Mouse (Mus musculus) lung, embryonic 15.5 days (tissue): ENCODE data around the gene Armh2. TPM values are rescaled to one million over a fixed set of nuclear protein-coding genes. Genes with fewer than 3 reads are reported as not detected.

Source experiments
- ATAC-seq: fragments of 200-750 bp; cut with Nextera tagmentation; 2 replicates; pipeline ENCODE4 v1.8.0; 2017; ENCODE audit warnings: moderate number of reproducible peaks, borderline replicate concordance; ENCODE audit not compliant: low FRiP score, low TSS enrichment; ENCODE audit errors: extremely low read depth
- H3K27ac ChIP-seq: fragments of 300-500 bp; sonication (generic); 2 replicates; pipeline ENCODE4 v1.5.1; 2015; ENCODE audit warnings: moderate library complexity, mild to moderate bottlenecking, inconsistent platforms
- H3K27me3 ChIP-seq: fragments of 300-500 bp; sonication (generic); 2 replicates; pipeline ENCODE4 v1.6.1; 2015; ENCODE audit warnings: inconsistent platforms
- H3K36me3 ChIP-seq: fragments of 300-500 bp; sonication (generic); 2 replicates; pipeline ENCODE4 v1.6.1; 2015; ENCODE audit warnings: inconsistent platforms
- H3K4me1 ChIP-seq: fragments of 300-500 bp; sonication (generic); 2 replicates; pipeline ENCODE4 v1.6.1; 2015; ENCODE audit warnings: inconsistent platforms
- H3K4me2 ChIP-seq: fragments of 300-500 bp; sonication (generic); 2 replicates; pipeline ENCODE4 v1.6.1; 2015; ENCODE audit warnings: inconsistent platforms, mild to moderate bottlenecking, moderate library complexity
- H3K4me3 ChIP-seq: fragments of 300-500 bp; sonication (generic); 2 replicates; pipeline ENCODE4 v1.5.1; 2015; ENCODE audit warnings: mild to moderate bottlenecking, inconsistent platforms
- H3K9ac ChIP-seq: fragments of 300-500 bp; sonication (generic); 2 replicates; pipeline ENCODE4 v1.6.1; 2015; ENCODE audit warnings: inconsistent platforms
- H3K9me3 ChIP-seq: fragments of 300-500 bp; sonication (generic); 2 replicates; pipeline ENCODE4 v1.6.1; 2016; ENCODE audit warnings: inconsistent platforms
- WGBS: fragments of 180-500 bp; shearing (Covaris S2); methylation state at CpG from one replicate; pipeline ENCODE4 v1.1.7; 2015; 5-methylcytosine and 5-hydroxymethylcytosine counted together
- polyA plus RNA-seq: library from polyadenylated mRNA; unstranded; fragments of >200 nt; fragmentation: Nextera tagmentation; extraction: Ambion mirVana; gene quantifications from 2 replicates; pipeline ENCODE4 v1.2.1, GENCODE M21; 2015

Gene Armh2
- polyA plus RNA-seq: not detected in 2 replicates

GRCm38 (mm10) chr13:24741028-24741427 lies at the start of gene Armh2:
Gene Armh2 (plus strand): TSS chr13:24741232.
- Histone ChIP-seq H3K27me3 (no peaks in the 10 kb centered on the region), H3K4me2 (no peak within 1 kb of the TSS), H3K4me1 (no peaks in the 10 kb centered on the region), H3K4me3 (no peak within 1 kb of the TSS), H3K36me3 (no peaks in the 10 kb centered on the region), H3K27ac (no peak within 1 kb of the TSS), H3K9me3 (no peaks in the 10 kb centered on the region), H3K9ac (no peak within 1 kb of the TSS)
- WGBS: 88% methylated on average over 10 of the region's 10 CpGs
- no peak for ATAC-seq

DNA sequence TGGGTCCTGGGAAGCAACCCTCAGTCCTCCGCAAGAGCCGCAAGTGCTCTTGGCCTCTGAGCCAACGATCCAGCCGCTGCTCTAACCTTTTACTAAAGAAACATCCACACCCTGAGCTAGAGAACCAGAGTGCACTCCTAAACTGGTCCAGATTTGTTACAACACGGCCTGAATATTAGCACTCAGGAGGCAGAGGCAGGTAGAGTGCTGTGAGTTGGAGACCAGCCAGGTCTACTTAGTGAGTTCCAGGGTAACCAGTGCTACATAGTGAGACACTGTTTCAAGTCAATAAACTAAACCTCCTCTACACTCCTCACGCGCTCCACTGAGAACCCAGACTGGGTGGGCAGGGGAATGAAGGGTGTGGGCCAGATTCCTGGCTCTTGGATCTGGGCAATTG lies 47.7 kb upstream of the Armh2 start:
- no peak overlapping the region for H3K4me3 ChIP-seq
- H3K27ac ChIP-seq: no peak overlapping the region
- ATAC-seq: no peak
- no peaks in the 10 kb centered on the region for H3K4me1 ChIP-seq
- no peaks in the 10 kb centered on the region for H3K9me3 ChIP-seq
- no peaks in the 10 kb centered on the region for H3K36me3 ChIP-seq
- WGBS: 76% methylated on average over 7 of the region's 7 CpGs
- no peak overlapping the region for H3K4me2 ChIP-seq
- no peaks in the 10 kb centered on the region for H3K27me3 ChIP-seq
- H3K9ac ChIP-seq: no peak overlapping the region

GRCm38 (mm10) chr13:24698746-24699145 lies 42.3 kb upstream of the Armh2 start:
- Histone ChIP-seq H3K4me1 (no peaks in the 10 kb centered on the region), H3K36me3 (no peaks in the 10 kb centered on the region), H3K4me2 (no peak overlapping the region), H3K27ac (no peak overlapping the region), H3K9me3 (no peaks in the 10 kb centered on the region), H3K9ac (no peak overlapping the region), H3K4me3 (no peak overlapping the region), H3K27me3 (no peaks in the 10 kb centered on the region)
- no peak for ATAC-seq
- 83% methylated on average over 4 of the region's 4 CpGs for WGBS

GRCm38 (mm10) chr13:24702128-24702527 lies 38.9 kb upstream of the Armh2 start:
- Histone ChIP-seq H3K9ac (no peak overlapping the region), H3K27me3 (no peaks in the 10 kb centered on the region), H3K9me3 (no peaks in the 10 kb centered on the region), H3K36me3 (no peaks in the 10 kb centered on the region), H3K4me1 (no peaks in the 10 kb centered on the region), H3K27ac (no peak overlapping the region), H3K4me3 (no peak overlapping the region), H3K4me2 (no peak overlapping the region)
- WGBS: 63% methylated on average over 5 of the region's 5 CpGs
- ATAC-seq: no peak

- no peaks in the 10 kb centered on the region for H3K27me3 ChIP-seq
- H3K27ac ChIP-seq: peak overlapping the region; percentile 43
- H3K4me3 ChIP-seq: no peak overlapping the region
- H3K4me1 ChIP-seq: peaks cover 11% of the 10 kb centered on the region
- no peak overlapping the region for H3K9ac ChIP-seq
- no peaks in the 10 kb centered on the region for H3K36me3 ChIP-seq
- H3K9me3 ChIP-seq: no peaks in the 10 kb centered on the region
- ATAC-seq: no peak
- WGBS: 54% methylated on average over 12 of the region's 12 CpGs
- H3K4me2 ChIP-seq: no peak overlapping the region
Measured at GRCm38 (mm10) chr13:24709656-24710396, 31.2 kb upstream of the Armh2 start.

- no peak overlapping the region for H3K9ac ChIP-seq
- WGBS: 51% methylated on average over 7 of the region's 7 CpGs
- H3K4me2 ChIP-seq: no peak overlapping the region
- H3K27me3 ChIP-seq: no peaks in the 10 kb centered on the region
- peaks cover 12% of the 10 kb centered on the region for H3K4me1 ChIP-seq
- no peak overlapping the region for H3K4me3 ChIP-seq
- H3K27ac ChIP-seq: peak overlapping the region; percentile 20
- no peaks in the 10 kb centered on the region for H3K9me3 ChIP-seq
- no peaks in the 10 kb centered on the region for H3K36me3 ChIP-seq
- 0 out of 2 replicates have a peak, but pooled peaks have one; percentile 25 for ATAC-seq
Measured at GRCm38 (mm10) chr13:24710968-24711367, 30.1 kb upstream of the Armh2 start.

DNA sequence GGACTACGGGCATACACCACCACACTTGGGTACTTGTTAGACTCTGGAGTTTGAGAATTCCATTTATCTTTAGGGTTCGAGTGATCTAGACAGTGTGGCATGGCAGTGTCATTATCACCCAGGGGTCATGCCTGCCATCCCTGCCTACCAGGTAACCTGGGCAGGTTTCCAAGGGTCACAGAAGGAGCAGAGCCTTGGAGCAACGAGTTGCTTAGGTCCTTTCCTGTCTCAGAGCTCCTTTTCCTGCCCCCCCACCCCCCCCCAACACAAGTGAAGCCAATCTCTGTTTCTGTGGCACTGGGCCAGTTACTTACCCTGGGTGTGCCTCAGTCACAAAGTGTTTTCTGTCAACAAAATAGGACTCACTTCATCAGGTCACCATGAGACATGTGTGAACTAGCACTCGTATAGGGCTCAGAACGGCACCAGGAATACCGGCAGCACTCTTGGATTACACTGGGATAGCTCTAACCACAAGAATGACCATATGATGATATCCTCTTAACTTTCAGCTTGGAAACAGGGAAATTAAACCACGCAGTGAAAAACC lies 28.4 kb upstream of the Armh2 start:
- no peaks in the 10 kb centered on the region for H3K9me3 ChIP-seq
- no peak overlapping the region for H3K4me3 ChIP-seq
- peaks cover 16% of the 10 kb centered on the region for H3K4me1 ChIP-seq
- H3K27ac ChIP-seq: no peak overlapping the region
- H3K4me2 ChIP-seq: no peak overlapping the region
- H3K27me3 ChIP-seq: no peaks in the 10 kb centered on the region
- H3K9ac ChIP-seq: no peak overlapping the region
- 52% methylated on average over 7 of the region's 7 CpGs for WGBS
- no peak for ATAC-seq
- H3K36me3 ChIP-seq: no peaks in the 10 kb centered on the region

DNA sequence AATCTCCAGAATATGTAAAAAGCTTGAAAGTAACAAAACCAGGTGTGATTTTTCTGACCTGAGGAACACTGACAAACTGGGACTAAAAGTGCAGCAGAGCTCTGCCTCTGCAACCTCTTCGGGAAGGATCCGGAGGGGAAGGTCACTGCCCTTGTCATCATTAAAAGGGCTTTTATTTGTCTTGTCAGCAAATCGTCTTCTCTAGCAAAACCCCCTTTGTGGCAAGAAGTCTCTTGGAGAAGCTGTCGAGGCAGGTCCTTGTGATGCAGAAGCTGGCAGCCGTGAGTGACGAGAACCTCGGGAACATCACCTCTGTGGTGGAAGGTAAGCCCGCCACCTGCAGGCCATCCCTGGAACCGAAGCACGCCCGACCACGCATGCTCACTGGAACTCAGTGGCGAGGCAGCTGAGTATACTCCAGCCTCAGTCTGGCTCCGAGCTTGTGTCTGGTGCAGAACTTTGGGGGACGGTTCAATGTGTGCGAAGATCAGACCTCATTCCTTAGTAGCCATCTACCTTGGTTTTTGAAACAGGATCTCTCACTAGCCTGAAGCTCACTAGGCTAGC lies 27.5 kb upstream of the Armh2 start:
- ATAC-seq: peak; percentile 51; the same call in 1 of the 2 replicates
- no peaks in the 10 kb centered on the region for H3K9me3 ChIP-seq
- no peaks in the 10 kb centered on the region for H3K36me3 ChIP-seq
- 9% methylated on average over 16 of the region's 16 CpGs for WGBS
- peak overlapping the region; percentile 44 for H3K4me2 ChIP-seq
- H3K4me3 ChIP-seq: no peak overlapping the region
- H3K27ac ChIP-seq: no peak overlapping the region
- H3K9ac ChIP-seq: no peak overlapping the region
- peaks cover 16% of the 10 kb centered on the region for H3K4me1 ChIP-seq
- H3K27me3 ChIP-seq: no peaks in the 10 kb centered on the region

- ATAC-seq: no peak
- 62% methylated on average over 9 of the region's 9 CpGs for WGBS
- H3K27me3 ChIP-seq: no peaks in the 10 kb centered on the region
- H3K36me3 ChIP-seq: no peaks in the 10 kb centered on the region
- H3K9me3 ChIP-seq: no peaks in the 10 kb centered on the region
- peaks cover 16% of the 10 kb centered on the region for H3K4me1 ChIP-seq
- H3K4me2 ChIP-seq: no peak overlapping the region
- H3K4me3 ChIP-seq: no peak overlapping the region
- H3K9ac ChIP-seq: no peak overlapping the region
- no peak overlapping the region for H3K27ac ChIP-seq
Measured at GRCm38 (mm10) chr13:24714360-24714885, 26.6 kb upstream of the Armh2 start.

DNA sequence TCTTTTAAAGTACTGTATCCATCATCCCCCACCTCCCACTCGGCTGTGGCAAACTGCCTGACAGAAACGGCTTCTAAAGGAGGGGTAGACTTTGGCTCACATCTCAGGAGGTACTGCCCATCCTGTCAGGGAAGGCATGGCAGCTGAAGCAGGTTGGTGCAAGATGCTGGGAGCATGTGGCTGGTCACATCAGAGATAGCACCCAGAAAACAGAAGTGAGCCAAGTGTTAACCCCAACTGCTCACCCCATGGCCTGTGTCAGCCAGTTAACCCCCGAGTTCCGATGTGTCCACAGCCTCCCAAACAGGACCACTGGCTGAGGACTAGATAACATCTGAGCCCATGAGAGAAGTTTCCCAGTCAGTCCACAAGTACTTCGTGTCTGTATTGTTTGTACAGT lies 25.4 kb upstream of the Armh2 start:
- 57% methylated on average over 5 of the region's 5 CpGs for WGBS
- H3K9me3 ChIP-seq: no peaks in the 10 kb centered on the region
- ATAC-seq: no peak
- no peaks in the 10 kb centered on the region for H3K27me3 ChIP-seq
- no peak overlapping the region for H3K9ac ChIP-seq
- H3K4me2 ChIP-seq: no peak overlapping the region
- peaks cover 16% of the 10 kb centered on the region for H3K4me1 ChIP-seq
- H3K27ac ChIP-seq: no peak overlapping the region
- no peak overlapping the region for H3K4me3 ChIP-seq
- no peaks in the 10 kb centered on the region for H3K36me3 ChIP-seq

DNA sequence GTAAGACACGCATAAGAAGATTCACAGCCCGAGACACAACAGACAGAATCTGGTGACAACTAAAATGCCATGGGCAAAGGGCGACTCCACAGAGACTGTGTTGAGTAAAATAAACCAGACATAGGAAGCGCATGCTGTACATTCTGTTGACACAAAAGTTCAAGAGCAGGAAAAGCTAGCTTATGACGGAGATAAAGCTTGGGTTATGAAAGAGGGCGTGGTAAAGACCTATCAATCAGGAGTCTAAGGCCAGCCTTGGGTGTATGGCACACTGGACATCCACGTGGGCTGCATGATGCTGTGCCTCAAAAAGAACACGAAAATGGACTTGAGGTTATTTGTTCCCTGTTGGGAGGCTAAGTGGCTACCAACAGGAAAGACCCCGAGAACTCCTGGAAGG lies 24.6 kb upstream of the Armh2 start:
- Histone ChIP-seq H3K4me3 (no peak overlapping the region), H3K4me1 (peaks cover 16% of the 10 kb centered on the region), H3K36me3 (no peaks in the 10 kb centered on the region), H3K9ac (no peak overlapping the region), H3K27ac (no peak overlapping the region; the same call in 1 of the 2 replicates), H3K9me3 (no peaks in the 10 kb centered on the region), H3K4me2 (no peak overlapping the region), H3K27me3 (no peaks in the 10 kb centered on the region)
- 52% methylated on average over 9 of the region's 9 CpGs for WGBS
- ATAC-seq: no peak

DNA sequence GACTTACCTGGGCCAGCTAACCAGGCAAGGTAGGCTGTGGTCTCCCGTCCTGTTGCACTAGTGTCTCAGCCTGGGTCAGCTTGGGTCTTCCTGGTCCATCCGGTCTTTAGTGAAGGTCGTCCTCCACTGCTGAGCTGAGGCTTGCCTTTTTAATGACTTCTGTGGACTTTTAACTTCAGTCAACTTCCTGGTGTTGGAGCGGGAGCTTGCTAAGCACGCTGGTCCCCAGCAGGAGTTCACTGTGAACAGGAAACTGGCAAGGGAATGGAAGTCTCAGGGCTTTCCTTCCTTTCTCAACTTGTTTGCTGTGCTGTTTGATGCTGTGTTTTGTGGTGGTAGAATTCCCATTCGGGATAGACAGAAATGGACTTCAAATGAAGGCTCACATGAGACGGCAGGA lies 23.4 kb upstream of the Armh2 start:
- ATAC-seq: no peak
- Histone ChIP-seq H3K4me2 (no peak overlapping the region), H3K9ac (no peak overlapping the region), H3K27ac (no peak overlapping the region), H3K9me3 (no peaks in the 10 kb centered on the region), H3K4me1 (peaks cover 16% of the 10 kb centered on the region), H3K27me3 (no peaks in the 10 kb centered on the region), H3K4me3 (no peak overlapping the region), H3K36me3 (no peaks in the 10 kb centered on the region)
- WGBS: 67% methylated on average over 7 of the region's 7 CpGs
